8 mouse cellular contexts compared by ENCODE assay signal in the genomic region with DNA sequence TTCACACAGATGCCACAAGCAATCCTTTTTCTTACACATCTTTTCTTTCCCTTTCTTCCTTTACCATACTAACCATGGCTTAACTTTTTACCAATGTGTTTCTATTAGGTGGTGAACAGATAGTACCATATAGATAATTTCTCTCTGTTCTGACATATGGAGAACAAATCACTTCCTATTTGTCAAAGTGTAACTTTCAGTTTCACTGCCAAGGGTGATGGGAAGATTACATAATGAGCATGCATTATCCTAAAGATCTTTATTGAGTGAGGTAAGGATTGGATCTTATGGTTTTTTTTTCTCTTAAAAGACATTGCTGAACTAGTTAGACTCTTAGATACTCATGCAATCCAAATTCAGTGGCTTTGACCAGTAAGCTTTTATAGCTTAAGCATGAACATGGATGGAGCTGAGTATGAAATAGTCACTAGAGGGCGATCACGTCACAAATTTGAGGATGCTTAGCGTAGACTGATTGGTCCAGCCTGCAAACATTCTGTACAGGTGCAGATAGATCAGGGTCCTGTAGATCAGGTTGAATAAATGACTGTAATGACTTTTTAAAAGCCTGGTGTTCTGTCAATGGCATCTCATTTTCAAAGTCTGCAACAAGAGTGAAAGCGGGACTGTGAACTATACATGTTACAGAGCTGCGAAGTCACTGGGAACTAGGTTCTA.
DNase-seq lines count a peak whose midpoint lies in the region; ATAC-seq and TF ChIP-seq lines count a peak whose summit lies in the region.

No protein-coding gene starts in this region.

- no peaks in the 10 kb centered on the region for H3K36me3 ChIP-seq in MEL (ENCODE audit: control insufficient read depth in 1 of 2, insufficient read depth in 2 of 2, low read length in 2 of 2)

- no peak for TF ChIP-seq EP300 in MEL (IDR thresholded peaks at IDR 0.05; ENCODE audit: low read depth in 1 of 2, low read length in 2 of 2)

- H3K4me3 ChIP-seq in MEL (ENCODE audit: control insufficient read depth in 1 of 2, insufficient read depth in 1 of 2, low read depth in 2 of 2, low read length in 2 of 2): no peak overlapping the region
- no peak overlapping the region for H3K4me3 ChIP-seq in lung, adult 2 months (replicated peaks; ENCODE audit: extremely low read depth, low read depth, low read length)

- no peak for TF ChIP-seq POLR2A in MEL (IDR thresholded peaks at IDR 0.05; ENCODE audit: control insufficient read depth in 1 of 2, insufficient read depth in 1 of 2, low read depth in 1 of 2, low read length in 2 of 2, poor library complexity in 1 of 2)
- TF ChIP-seq POLR2A in lung, adult 2 months (IDR thresholded peaks at IDR 0.05; ENCODE audit: borderline replicate concordance, extremely low read depth, low read depth, low read length): no peak

- peak; percentile 49 to 87 (median 56) for TF ChIP-seq CTCF in MEL (IDR thresholded peaks at IDR 0.05 in 2 of 3, conservative IDR thresholded peaks at IDR 0.05 in 1 of 3; ENCODE audit: control insufficient read depth in 1 of 3, insufficient read depth in 1 of 3, low read depth in 2 of 3, low read length in 3 of 3, poor library complexity in 1 of 3, severe bottlenecking in 1 of 3)
- peak; percentile 35; the same call in 1 of the 2 replicates for TF ChIP-seq CTCF in lung, adult 2 months (IDR thresholded peaks at IDR 0.05; ENCODE audit: insufficient read depth, low read length)

- no peaks in the 10 kb centered on the region for H3K79me2 ChIP-seq in MEL (ENCODE audit: control insufficient read depth, insufficient read depth, low read length, poor library complexity)

- DNase-seq in B cell, adult 2 months: peak; percentile 2 to 33
- DNase-seq in MEL (ENCODE audit: low read depth, low spot score): peak; percentile 72
- peak; percentile 14 for DNase-seq in cerebellum, adult 9-11 months
- DNase-seq in frontal cortex, postnatal 36 days (ENCODE audit: low spot score in 2 of 2): peak; percentile 43 to 68
- DNase-seq in kidney, adult 9 months: peak; percentile 61
- no peak for DNase-seq in lung, adult 2 months
- peak; percentile 54 for DNase-seq in retina, postnatal 7 days (ENCODE audit: low read depth, low spot score)

- TF ChIP-seq RAD21 in MEL (IDR thresholded peaks at IDR 0.05; ENCODE audit: low read depth, low read length): peak; percentile 93

- WGBS in lung, adult 2 months: 37% methylated on average over 5 of the region's 5 CpGs

- H3K9me3 ChIP-seq in MEL (replicated peaks; ENCODE audit: insufficient read depth, low read length): no peaks in the 10 kb centered on the region

- H3K9ac ChIP-seq in MEL (ENCODE audit: control insufficient read depth, low read depth, low read length, poor library complexity, severe bottlenecking): no peak overlapping the region

- no peak overlapping the region for H3K27ac ChIP-seq in MEL (ENCODE audit: control insufficient read depth, low read depth, low read length)

- no peak for ATAC-seq in monocyte, adult 5-6 weeks (replicated peaks; ENCODE audit: insufficient number of reproducible peaks, low FRiP score, low TSS enrichment, poor library complexity, severe bottlenecking)

- H3K27me3 ChIP-seq in MEL (ENCODE audit: control insufficient read depth in 1 of 2, insufficient read depth in 2 of 2, low read length in 2 of 2): no peaks in the 10 kb centered on the region; a peak in 2 of 4 replicates

- no peaks in the 10 kb centered on the region for H3K4me1 ChIP-seq in MEL (ENCODE audit: control insufficient read depth in 1 of 2, insufficient read depth in 2 of 2, low read length in 2 of 2)
- no peaks in the 10 kb centered on the region for H3K4me1 ChIP-seq in lung, adult 2 months (ENCODE audit: control insufficient read depth, insufficient read depth, low read length)

TF ChIP-seq in MEL, 35 proteins besides CTCF, POLR2A, EP300 and RAD21:
- no peak for TF ChIP-seq BHLHE40 (IDR thresholded peaks at IDR 0.05; ENCODE audit: borderline replicate concordance, low read depth, low read length)
- no peak for TF ChIP-seq MYB (IDR thresholded peaks at IDR 0.05; ENCODE audit: low read depth, low read length)
- no peak for TF ChIP-seq MEF2A (IDR thresholded peaks at IDR 0.05; ENCODE audit: extremely low read depth, insufficient replicate concordance, low read depth, low read length, poor library complexity, severe bottlenecking)
- TF ChIP-seq USF2 (IDR thresholded peaks at IDR 0.05; ENCODE audit: borderline replicate concordance in 1 of 2, insufficient read depth in 1 of 2, low read depth in 1 of 2, low read length in 2 of 2): no peak
- no peak for TF ChIP-seq NRF1 (IDR thresholded peaks at IDR 0.05; ENCODE audit: insufficient read depth, low read depth, low read length, poor library complexity, severe bottlenecking)
- TF ChIP-seq HCFC1 (IDR thresholded peaks at IDR 0.05; ENCODE audit: low read depth, low read length): no peak
- no peak for TF ChIP-seq ZKSCAN1 (IDR thresholded peaks at IDR 0.05; ENCODE audit: low read depth, low read length)
- TF ChIP-seq MYC (IDR thresholded peaks at IDR 0.05; ENCODE audit: low read depth, low read length): no peak
- TF ChIP-seq GABPA (IDR thresholded peaks at IDR 0.05; ENCODE audit: low read depth, low read length): no peak
- peak; percentile 77 for TF ChIP-seq ZC3H11A (IDR thresholded peaks at IDR 0.05; ENCODE audit: low read depth, low read length)
- TF ChIP-seq SMC3 (IDR thresholded peaks at IDR 0.05; ENCODE audit: low read depth, low read length): peak; percentile 80
- TF ChIP-seq ZMIZ1 (IDR thresholded peaks at IDR 0.05; ENCODE audit: low read depth, low read length): no peak
